Mouse (Mus musculus) neural tube, embryonic 14.5 days (tissue): Measurements from ENCODE around the gene Doc2g. TPM values are rescaled to one million over a fixed set of nuclear protein-coding genes. Genes with fewer than 3 reads are reported as not detected.
"Not testable (repeated sequence)": the region's sequence is repeated elsewhere in the genome, so short reads cannot be mapped to it uniquely, and the experiment has no call there.

Source experiments
- ATAC-seq: fragments of 200-750 bp; cut with Nextera tagmentation; 2 replicates; pipeline ENCODE4 v1.8.0; 2017; ENCODE audit warnings: low read depth, mild to moderate bottlenecking, moderate TSS enrichment, moderate library complexity
- H3K27ac ChIP-seq: fragments of 300-500 bp; sonication (generic); 2 replicates; pipeline ENCODE4 v1.5.1; 2014; ENCODE audit warnings: low read depth, mild to moderate bottlenecking, control low read depth, low read length, moderate library complexity, mixed read lengths
- H3K27me3 ChIP-seq: fragments of 300-500 bp; sonication (generic); 2 replicates; pipeline ENCODE4 v1.6.1; 2014; ENCODE audit warnings: low read length; ENCODE audit not compliant: control insufficient read depth, insufficient read depth
- H3K36me3 ChIP-seq: fragments of 300-500 bp; sonication (generic); 2 replicates; pipeline ENCODE4 v1.6.1; 2014; ENCODE audit warnings: low read length, mixed read lengths; ENCODE audit not compliant: control insufficient read depth, insufficient read depth
- H3K4me1 ChIP-seq: fragments of 300-500 bp; sonication (generic); 2 replicates; pipeline ENCODE4 v1.6.1; 2014; ENCODE audit warnings: low read length; ENCODE audit not compliant: control insufficient read depth, insufficient read depth
- H3K4me2 ChIP-seq: fragments of 300-500 bp; sonication (generic); 2 replicates; pipeline ENCODE4 v1.6.1; 2014; ENCODE audit warnings: mild to moderate bottlenecking, low read depth, low read length, control low read depth
- H3K4me3 ChIP-seq: fragments of 300-500 bp; sonication (generic); 2 replicates; pipeline ENCODE4 v1.5.1; 2014; ENCODE audit warnings: low read depth, low read length, control low read depth, mixed read lengths
- H3K9ac ChIP-seq: fragments of 300-500 bp; sonication (generic); replicated peaks from 2 replicates; pipeline ENCODE4 v1.6.1; 2014; ENCODE audit warnings: low read depth, mild to moderate bottlenecking, control low read depth, low read length, mixed read lengths
- H3K9me3 ChIP-seq: fragments of 300-500 bp; sonication (generic); 2 replicates; pipeline ENCODE4 v1.6.1; 2016; ENCODE audit warnings: low read length; ENCODE audit not compliant: control insufficient read depth
- WGBS: fragments of 180-500 bp; shearing (Covaris S2); extraction: QIAGEN DNeasy Blood & Tissue Kit; methylation state at CpG from one replicate; pipeline ENCODE4 v1.1.7; 2014; 5-methylcytosine and 5-hydroxymethylcytosine counted together
- polyA plus RNA-seq: library from polyadenylated mRNA; unstranded; fragments of >200 nt; fragmentation: Nextera tagmentation; extraction: Ambion mirVana; gene quantifications from 2 replicates; pipeline ENCODE4 v1.2.1, GENCODE M21; 2014

The Doc2g gene
- polyA plus RNA-seq, 1 experiment from 2014 or later, result 6.5 TPM

DNA sequence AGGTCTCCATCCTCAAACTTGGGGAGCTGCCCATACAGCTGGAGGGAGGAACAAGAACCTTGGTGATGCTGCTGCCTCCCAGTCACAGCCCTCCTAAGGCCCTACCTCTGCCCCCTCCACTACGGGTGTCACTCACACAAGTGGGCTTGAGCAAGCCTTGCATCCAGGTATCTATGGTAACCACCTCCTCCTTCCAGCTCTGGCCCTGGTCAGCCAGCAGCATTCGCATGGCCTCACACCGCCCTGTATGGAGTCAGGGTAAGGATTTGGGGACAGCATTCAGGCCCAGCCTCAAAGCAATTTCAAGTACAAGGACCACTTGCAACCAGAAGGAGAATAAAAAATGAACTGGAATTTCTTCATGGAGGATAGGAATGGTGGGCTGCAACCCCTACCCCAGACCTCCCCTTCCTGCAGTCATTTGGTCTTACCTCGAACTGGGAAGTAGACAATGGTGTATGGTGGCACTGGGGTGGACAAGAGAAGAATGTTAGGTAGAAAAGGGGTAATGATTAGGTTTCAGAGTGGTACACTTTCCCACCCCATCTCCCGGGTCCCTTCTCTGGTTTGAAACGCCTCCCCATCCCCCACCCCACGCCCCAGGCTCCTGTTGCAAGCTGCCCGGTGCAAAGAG is 34.2 kb downstream of the Doc2g start:
- not testable (repeated sequence) for ATAC-seq, H3K4me1 ChIP-seq, H3K36me3 ChIP-seq, H3K27me3 ChIP-seq, H3K9me3 ChIP-seq
- Histone ChIP-seq H3K9ac (peak overlapping the region; percentile 65), H3K4me2 (peak overlapping the region; percentile 68), H3K4me3 (peak overlapping the region; percentile 54), H3K27ac (peak overlapping the region; percentile 44; the same call in 1 of the 2 replicates)
- 27% methylated on average over 7 of the region's 8 CpGs for WGBS

DNA sequence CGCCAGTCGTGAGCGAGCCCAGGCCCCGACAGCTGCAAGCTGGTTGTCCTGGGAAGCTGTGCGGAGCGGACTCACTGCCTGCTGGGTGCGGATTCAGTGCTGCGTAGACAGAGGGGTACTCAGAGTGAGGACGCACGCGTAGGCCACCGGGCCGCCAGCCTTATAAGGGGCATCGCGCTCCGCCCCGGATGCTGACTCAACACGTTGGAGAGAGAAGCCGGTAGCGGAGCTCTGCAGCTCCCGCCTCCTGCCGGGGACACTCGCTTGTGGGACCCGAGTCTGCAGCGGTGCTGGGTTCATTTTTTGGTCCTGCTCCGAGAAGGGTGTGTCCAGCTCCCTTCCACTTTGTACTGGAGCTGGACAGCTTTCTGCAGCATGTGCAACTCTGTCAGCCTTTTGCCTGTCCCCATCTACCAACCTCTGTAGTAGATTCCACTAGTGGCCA is 34.7 kb downstream of the Doc2g start, which contains the start of gene Gstp1:
Gstp1 (minus strand) TSS at position 198 of the 445 bp plus-strand sequence.
- Histone ChIP-seq H3K4me2 (peak within 1 kb of the TSS; percentile 68), H3K4me1 (no peaks in the 10 kb centered on the region; the same call in 1 of the 2 replicates), H3K9ac (peak within 1 kb of the TSS; percentile 65), H3K36me3 (no peaks in the 10 kb centered on the region), H3K27me3 (no peaks in the 10 kb centered on the region), H3K9me3 (no peaks in the 10 kb centered on the region), H3K27ac (peak within 1 kb of the TSS; percentile 44; the same call in 1 of the 2 replicates), H3K4me3 (peak within 1 kb of the TSS; percentile 54)
- WGBS, result under 1% methylated on average over 26 of the region's 26 CpGs
- ATAC-seq, result peak; percentile 86

DNA sequence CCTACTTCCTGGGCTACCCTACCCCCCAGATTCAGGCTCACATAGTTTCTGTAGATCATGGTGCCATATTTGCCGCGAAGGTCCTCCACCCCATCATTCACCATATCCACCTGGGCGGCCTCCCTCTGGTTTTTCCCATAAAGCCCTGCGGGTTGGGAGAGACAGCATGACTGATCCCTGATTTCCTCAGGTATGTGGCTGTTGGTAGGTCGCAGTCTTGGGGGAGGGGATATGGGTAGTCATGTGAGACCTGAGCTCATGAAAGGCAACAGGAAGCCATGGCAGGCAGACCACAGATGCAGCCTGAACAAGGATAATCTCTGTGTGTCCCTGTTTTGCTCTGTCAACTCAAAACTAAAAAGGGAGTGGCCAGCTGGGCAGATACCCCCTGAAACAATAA is 37.8 kb downstream of the Doc2g start:
- 89% methylated on average over 5 of the region's 5 CpGs for WGBS

DNA sequence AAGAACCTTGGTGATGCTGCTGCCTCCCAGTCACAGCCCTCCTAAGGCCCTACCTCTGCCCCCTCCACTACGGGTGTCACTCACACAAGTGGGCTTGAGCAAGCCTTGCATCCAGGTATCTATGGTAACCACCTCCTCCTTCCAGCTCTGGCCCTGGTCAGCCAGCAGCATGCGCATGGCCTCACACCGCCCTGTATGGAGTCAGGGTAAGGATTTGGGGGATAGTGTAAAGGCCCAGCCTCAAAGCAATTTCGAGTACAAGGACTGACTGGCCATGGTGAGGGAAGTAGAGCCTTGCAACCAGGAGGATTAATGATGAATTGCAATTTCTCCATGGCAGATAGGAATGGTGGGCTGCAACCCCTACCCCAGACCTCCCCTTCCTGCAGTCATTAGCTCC is 38.4 kb downstream of the Doc2g start:
- H3K4me3 ChIP-seq, H3K4me2 ChIP-seq, H3K4me1 ChIP-seq, H3K9ac ChIP-seq, ATAC-seq, H3K27me3 ChIP-seq, H3K27ac ChIP-seq, H3K36me3 ChIP-seq, H3K9me3 ChIP-seq: not testable (repeated sequence)
- WGBS, result 80% methylated on average over 3 of the region's 4 CpGs

More for the DNA sequence above, 37.8 kb downstream of the Doc2g start:
- not testable (repeated sequence) for H3K4me3 ChIP-seq, H3K27ac ChIP-seq, H3K9ac ChIP-seq, H3K27me3 ChIP-seq, H3K4me1 ChIP-seq, H3K9me3 ChIP-seq, H3K36me3 ChIP-seq, H3K4me2 ChIP-seq, ATAC-seq

DNA sequence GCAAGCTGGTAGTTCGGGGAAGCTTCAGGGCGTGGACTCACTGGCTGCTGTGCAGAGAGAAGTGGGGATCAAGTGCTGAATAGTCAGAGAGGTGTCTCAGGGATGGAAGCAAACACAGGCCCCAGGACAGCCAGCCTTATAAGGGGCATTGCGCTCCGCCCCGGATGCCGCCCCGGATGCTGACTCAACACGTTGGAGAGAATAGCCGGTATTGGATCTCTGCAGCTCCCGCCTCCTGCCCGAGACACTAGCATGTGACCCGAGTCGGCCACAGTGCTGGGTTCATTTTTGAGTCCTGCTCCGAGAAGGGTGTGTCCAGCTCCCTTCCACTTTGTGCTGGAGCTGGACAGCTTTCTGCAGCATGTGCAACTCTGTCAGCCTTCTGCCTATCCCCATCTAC is 39.0 kb downstream of the Doc2g start:
- whole genome bisulfite sequencing, result 74% methylated on average over 14 of the region's 14 CpGs

DNA sequence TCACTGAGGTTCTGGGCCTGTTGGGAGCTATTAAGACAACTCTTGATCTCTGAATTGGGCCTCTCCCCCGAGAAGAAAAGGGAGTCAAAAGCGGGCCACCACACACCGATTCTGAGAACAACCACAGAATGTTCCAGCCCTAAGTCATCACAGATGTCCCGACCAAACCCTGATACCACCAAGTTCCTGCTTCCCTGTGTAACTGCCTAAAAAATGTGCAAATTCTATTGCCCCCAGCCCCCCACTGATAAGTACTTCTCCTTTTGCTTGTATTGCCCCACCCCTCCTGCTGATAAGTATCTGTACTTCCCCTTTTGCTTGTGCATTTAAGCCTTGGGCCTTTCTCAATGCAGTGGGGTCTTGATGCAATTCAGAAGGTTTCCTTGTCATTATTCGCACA is 41.0 kb downstream of the Doc2g start:
- not testable (repeated sequence) for ATAC-seq, H3K4me2 ChIP-seq, H3K9me3 ChIP-seq, H3K4me3 ChIP-seq, H3K36me3 ChIP-seq, H3K27me3 ChIP-seq, H3K27ac ChIP-seq, H3K9ac ChIP-seq, H3K4me1 ChIP-seq
- WGBS, result 89% methylated on average over 5 of the region's 5 CpGs

More for the DNA sequence above, 39.0 kb downstream of the Doc2g start:
- no peak for ATAC-seq
- no peaks in the 10 kb centered on the region for H3K36me3 ChIP-seq
- no peak overlapping the region for H3K4me3 ChIP-seq
- H3K27me3 ChIP-seq, result no peaks in the 10 kb centered on the region
- H3K27ac ChIP-seq, result no peak overlapping the region
- no peak overlapping the region for H3K9ac ChIP-seq
- no peaks in the 10 kb centered on the region for H3K9me3 ChIP-seq
- H3K4me2 ChIP-seq, result no peak overlapping the region
- H3K4me1 ChIP-seq, result no peaks in the 10 kb centered on the region; the same call in 1 of the 2 replicates

DNA sequence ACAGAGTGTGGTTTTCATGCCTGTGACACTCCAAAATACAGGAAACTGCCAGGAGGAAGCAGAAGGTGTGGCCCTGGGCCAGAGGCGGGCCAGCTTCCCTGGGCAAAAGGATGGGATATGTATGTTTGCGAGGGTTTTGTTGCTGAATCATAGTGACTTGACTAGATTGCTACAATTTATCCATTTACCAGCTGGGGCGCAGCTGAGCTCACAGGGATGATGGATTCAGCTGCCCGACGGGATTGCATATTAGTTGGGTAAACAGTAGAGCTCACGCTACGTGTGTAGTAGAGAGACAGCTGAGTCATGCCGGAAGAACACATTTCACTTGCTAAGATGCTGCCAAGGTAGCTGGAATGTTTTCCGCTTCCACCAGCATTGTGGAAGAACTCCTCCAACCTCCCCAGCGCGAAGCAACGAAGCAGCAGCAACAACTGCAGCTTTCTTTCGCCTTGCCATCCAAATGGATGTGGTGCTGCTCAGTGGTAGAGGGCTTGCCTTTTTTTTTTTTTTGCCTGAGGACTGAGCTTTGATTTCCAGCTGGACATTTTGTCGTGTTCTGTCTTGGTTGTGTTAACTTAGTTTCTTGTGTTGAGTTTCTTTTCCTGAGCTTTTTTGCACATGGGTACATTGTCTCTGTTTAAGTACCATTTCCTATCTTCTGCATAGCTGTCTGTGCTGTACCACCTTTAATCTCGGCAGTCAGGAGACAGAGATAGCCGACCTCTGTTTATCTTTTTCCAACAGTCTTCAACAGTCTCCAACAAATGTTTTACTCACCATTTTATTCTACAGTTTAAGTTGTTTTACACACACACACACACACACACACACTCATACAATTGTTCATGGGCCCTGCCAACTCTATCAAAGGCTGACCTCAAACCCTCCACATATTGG is 43.1 kb downstream of the Doc2g start, which contains the start of gene Gstp2:
Gstp2 (minus strand) TSS at position 58 of the 900 bp plus-strand sequence.
- Histone ChIP-seq H3K4me3 (no peak within 1 kb of the TSS), H3K27ac (no peak within 1 kb of the TSS), H3K9me3 (no peaks in the 10 kb centered on the region), H3K4me1 (no peaks in the 10 kb centered on the region), H3K36me3 (no peaks in the 10 kb centered on the region), H3K9ac (no peak within 1 kb of the TSS), H3K4me2 (no peak within 1 kb of the TSS), H3K27me3 (no peaks in the 10 kb centered on the region)
- WGBS, result 53% methylated on average over 16 of the region's 16 CpGs
- no peak for ATAC-seq

DNA sequence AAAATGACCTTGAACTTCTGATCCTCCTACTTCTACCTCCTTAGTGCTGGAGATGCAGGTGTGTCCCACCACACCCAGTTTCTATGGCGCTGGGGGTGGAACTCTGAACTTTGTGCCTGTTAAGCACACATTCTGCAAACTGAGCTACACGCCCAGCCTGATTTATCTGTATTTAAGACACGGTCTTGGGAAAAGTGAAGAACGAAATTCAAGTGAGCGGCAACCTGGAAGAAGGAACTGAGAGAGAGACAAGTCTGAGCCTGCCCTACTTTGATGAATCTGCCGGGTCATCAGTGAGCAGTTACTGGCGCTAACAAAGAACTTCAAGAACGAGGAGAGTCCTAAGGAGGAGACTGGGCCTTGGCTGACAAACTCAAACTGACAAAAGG is 43.7 kb downstream of the Doc2g start:
- H3K4me3 ChIP-seq, result no peak overlapping the region
- no peak for ATAC-seq
- no peak overlapping the region for H3K4me2 ChIP-seq
- no peak overlapping the region for H3K9ac ChIP-seq
- 84% methylated on average over 8 of the region's 8 CpGs for whole genome bisulfite sequencing
- no peaks in the 10 kb centered on the region for H3K9me3 ChIP-seq
- no peaks in the 10 kb centered on the region for H3K27me3 ChIP-seq
- no peaks in the 10 kb centered on the region for H3K36me3 ChIP-seq
- no peaks in the 10 kb centered on the region for H3K4me1 ChIP-seq
- no peak overlapping the region for H3K27ac ChIP-seq

DNA sequence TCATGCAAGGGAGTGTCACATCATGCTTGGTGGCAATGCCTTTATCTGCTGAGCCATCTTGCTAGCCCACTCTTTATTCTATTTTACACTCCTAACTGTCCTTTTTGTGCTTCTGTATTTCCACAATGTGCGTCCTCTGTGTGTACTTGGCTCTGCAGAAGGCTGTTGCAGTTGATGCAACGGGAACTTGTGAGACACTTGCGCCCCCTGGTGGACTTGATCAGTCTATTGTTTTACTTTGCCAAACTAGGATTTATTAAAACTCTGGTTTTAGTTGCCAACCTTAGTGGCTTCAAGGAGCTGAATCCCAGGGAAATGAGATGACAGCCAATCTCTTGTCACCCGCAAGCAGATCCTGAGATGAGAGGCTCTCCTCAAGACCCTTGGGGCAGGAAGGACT is 44.7 kb downstream of the Doc2g start:
- no peaks in the 10 kb centered on the region for H3K9me3 ChIP-seq
- H3K4me2 ChIP-seq, result no peak overlapping the region
- no peaks in the 10 kb centered on the region for H3K27me3 ChIP-seq
- no peak overlapping the region for H3K27ac ChIP-seq
- 16% methylated on average over 4 of the region's 4 CpGs for WGBS
- H3K4me1 ChIP-seq, result no peaks in the 10 kb centered on the region
- no peaks in the 10 kb centered on the region for H3K36me3 ChIP-seq
- no peak overlapping the region for H3K4me3 ChIP-seq
- no peak for ATAC-seq
- no peak overlapping the region for H3K9ac ChIP-seq
